Mouse (Mus musculus) embryonic fibroblast, embryonic 13.5 days (primary cell): ENCODE measurements around the gene Rreb1. TPM values are rescaled to one million over a fixed set of nuclear protein-coding genes. Genes with fewer than 3 reads are reported as not detected.
A peak's percentile ranks its signal among the peaks of the same experiment; 100 is the strongest.

Source experiments
- H3K27ac ChIP-seq: 2 replicates; pipeline ENCODE4 v1.5.1; 2012; ENCODE audit warnings: low read length, control low read depth, inconsistent platforms; ENCODE audit not compliant: insufficient read depth
- H3K4me1 ChIP-seq: 2 replicates; pipeline ENCODE4 v1.6.1; 2011; ENCODE audit warnings: low read length; ENCODE audit not compliant: control insufficient read depth, insufficient read depth
- H3K4me3 ChIP-seq: 2 replicates; pipeline ENCODE4 v1.5.1; 2011; ENCODE audit warnings: mild to moderate bottlenecking, control low read depth, low read length; ENCODE audit not compliant: insufficient read depth
- CTCF ChIP-seq: IDR thresholded peaks from 2 replicates; pipeline ENCODE4 v1.5.1; 2011; ENCODE audit warnings: mild to moderate bottlenecking, control low read depth, low read length, moderate library complexity, borderline replicate concordance; ENCODE audit not compliant: insufficient read depth
- POLR2A ChIP-seq: IDR thresholded peaks from 2 replicates; pipeline ENCODE4 v1.6.1; 2011; ENCODE audit warnings: low read depth, mild to moderate bottlenecking, control low read depth, low read length, moderate library complexity
- polyA plus RNA-seq: library from polyadenylated mRNA; stranded (reverse); fragments of >200 nt; gene quantifications from 2 replicates; pipeline ENCODE4 v1.2.4, GENCODE M21; 2011; ENCODE audit warnings: low read depth; ENCODE audit not compliant: missing spikeins, insufficient read length

Gene Rreb1
- polyA plus RNA-seq, 1 experiment: 14.1 TPM

DNA sequence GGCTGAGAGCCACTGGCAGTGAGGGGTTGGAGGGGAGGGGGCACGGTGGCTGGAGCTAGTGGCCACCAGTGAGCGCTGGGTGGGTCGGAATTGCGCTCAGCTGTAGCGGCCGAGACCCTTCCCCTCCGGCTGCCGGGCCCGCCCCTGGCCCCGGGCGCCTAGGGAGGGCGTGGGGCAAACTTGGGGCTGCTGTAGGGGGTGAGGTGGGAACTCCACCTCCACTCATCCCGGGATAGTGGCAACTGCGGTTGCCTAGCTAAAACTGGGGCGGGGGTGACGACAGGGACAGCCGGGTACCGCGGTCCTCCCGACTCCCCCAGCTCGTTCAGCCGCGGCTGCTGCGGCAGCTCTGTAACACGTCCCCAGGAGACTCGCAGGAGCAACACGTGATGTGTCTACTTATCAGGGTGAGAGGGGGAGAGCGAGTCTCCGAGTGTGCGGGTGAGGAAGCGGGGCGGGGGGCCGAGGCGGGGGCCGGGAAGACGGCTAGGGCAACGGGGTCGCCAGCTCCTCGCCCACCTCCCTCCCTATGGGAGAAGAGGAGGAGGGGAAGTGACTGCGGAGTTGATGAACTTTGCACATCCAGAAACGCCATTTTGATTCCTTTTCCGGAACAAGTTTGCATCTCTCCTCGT, 47.6 kb downstream of the Rreb1 start:
- TF ChIP-seq CTCF: no peak
- TF ChIP-seq POLR2A: peak; percentile 67
- 0 out of 2 replicates have a peak, but pooled peaks cover 3% of the 10 kb centered on the region for H3K4me1 ChIP-seq
- H3K4me3 ChIP-seq: peak overlapping the region; percentile 94
- H3K27ac ChIP-seq: peak overlapping the region; percentile 65

DNA sequence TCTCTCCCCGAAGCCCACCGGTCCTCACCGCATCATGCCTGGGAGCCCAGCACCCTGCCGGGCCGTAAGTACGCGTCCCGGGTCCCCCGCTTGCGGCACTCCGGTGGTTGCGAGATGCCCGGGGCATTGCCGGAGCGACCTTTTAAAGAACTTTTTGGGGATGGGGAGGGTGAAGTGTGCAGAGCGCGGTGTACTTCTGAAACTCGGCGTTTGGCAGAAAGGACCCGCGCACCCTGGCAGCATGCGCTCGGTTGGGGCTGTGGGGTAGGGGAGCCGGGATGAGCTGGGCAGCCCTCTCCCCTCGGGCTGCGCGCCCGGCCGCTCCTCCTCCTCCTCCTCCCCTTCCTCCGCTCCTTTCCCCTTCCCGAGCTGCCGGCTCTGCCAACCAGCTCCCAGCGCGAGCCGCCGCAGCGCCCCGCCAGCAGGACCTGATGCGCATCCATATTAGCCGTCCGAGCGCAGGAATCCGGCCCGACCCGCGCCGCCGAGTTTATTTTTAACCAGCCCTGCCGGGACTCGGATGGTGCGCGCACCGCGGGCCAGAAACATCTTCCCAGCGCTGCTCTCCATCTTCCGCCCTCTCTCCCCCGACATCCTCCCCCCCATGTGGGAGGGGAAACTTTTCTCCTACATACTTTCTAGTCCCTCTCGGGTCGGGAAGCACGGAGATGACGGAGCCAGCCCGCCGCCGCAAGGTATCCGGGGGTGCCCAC, 48.2 kb downstream of the Rreb1 start:
- peak overlapping the region; percentile 65 for H3K27ac ChIP-seq
- TF ChIP-seq CTCF: no peak
- peak; percentile 64 for TF ChIP-seq POLR2A
- H3K4me3 ChIP-seq: peak overlapping the region; percentile 94
- H3K4me1 ChIP-seq: 0 out of 2 replicates have a peak, but pooled peaks cover 7% of the 10 kb centered on the region

DNA sequence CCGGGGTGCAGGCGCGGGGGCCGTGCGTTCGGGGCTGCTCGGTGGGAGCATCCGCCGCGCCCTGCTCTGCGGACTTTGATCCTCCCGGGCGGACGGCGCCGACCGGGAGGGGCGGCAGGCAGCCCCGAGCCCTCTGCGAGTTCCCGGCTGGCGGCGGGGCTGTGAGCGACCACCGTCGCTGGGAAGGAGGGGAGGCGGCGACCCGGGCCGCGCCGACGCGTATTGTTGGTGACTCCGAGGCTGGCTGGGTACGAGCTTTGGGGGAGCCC, 48.7 kb downstream of the Rreb1 start:
- peak overlapping the region; percentile 94 for H3K4me3 ChIP-seq
- H3K27ac ChIP-seq: peak overlapping the region; percentile 65
- TF ChIP-seq CTCF (no peak), POLR2A (no peak)

GRCm38 (mm10) chr13:37827263-37827995, 49.2 kb downstream of the Rreb1 start:
- Histone ChIP-seq H3K27ac (peak overlapping the region; percentile 65), H3K4me1 (peaks cover 7% of the 10 kb centered on the region; the same call in 1 of the 2 replicates), H3K4me3 (peak overlapping the region; percentile 94)
- TF ChIP-seq POLR2A: peak; percentile 52; the same call in 1 of the 2 replicates
- no peak for TF ChIP-seq CTCF

More for the DNA sequence above, 48.7 kb downstream of the Rreb1 start:
- H3K4me1 ChIP-seq: 0 out of 2 replicates have a peak, but pooled peaks cover 7% of the 10 kb centered on the region

DNA sequence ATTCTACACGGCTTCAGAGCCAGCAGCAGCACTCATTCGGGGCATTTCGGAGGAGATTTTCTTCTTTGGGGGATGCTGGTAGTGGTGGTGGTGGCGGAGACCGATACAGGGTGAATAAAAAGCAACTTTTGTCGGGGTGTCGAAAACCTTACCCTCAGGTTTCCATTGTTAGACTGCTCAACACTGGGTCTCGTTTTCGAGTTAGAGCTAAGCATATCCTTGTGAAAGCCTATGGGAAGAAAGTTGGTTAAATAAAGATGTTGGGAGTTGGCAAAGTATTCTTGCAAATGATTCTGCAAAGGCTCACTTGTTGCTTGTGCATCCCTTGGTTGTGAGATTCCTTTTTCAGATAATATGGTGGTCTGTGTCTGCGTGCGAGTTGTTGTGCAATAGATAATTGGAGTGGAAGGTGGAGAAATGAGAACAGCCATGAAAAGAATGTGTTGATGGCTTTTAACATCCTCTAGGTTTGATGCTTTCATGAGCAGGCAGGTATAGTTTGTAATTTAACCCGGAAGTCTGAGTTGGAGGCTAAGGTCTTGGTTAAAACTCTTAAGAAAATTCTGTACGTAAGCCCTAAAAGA, 49.9 kb downstream of the Rreb1 start:
- Histone ChIP-seq H3K27ac (peak overlapping the region; percentile 65), H3K4me1 (peaks cover 7% of the 10 kb centered on the region; the same call in 1 of the 2 replicates), H3K4me3 (peak overlapping the region; percentile 94)
- TF ChIP-seq POLR2A: no peak
- no peak for TF ChIP-seq CTCF

DNA sequence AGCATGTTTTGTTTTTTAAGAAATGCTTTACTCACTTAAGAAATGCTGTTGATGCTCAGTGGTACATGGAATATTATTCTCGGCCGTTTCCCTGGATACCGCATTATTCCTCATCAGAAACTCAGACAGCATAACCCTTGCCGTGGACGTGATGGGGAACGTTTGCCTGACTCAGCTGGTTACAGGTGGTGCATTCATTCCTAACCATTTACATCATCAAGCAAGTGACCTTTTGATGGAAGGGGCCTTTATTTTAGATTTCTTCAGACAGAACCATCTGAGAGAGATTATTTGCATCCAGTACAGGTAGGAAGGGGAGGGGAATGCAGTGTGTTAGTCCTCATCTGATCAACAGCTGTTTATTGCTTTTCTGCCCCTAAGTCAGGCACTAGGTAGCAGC, 50.7 kb downstream of the Rreb1 start:
- no peak for TF ChIP-seq POLR2A
- TF ChIP-seq CTCF: no peak
- Histone ChIP-seq H3K27ac (no peak overlapping the region), H3K4me3 (no peak overlapping the region), H3K4me1 (peaks cover 7% of the 10 kb centered on the region; the same call in 1 of the 2 replicates)

GRCm38 (mm10) chr13:37830256-37830655, 52.1 kb downstream of the Rreb1 start:
- Histone ChIP-seq H3K27ac (no peak overlapping the region), H3K4me3 (no peak overlapping the region), H3K4me1 (peaks cover 7% of the 10 kb centered on the region; the same call in 1 of the 2 replicates)
- no peak for TF ChIP-seq CTCF
- no peak for TF ChIP-seq POLR2A

GRCm38 (mm10) chr13:37830874-37831311, 52.7 kb downstream of the Rreb1 start:
- TF ChIP-seq CTCF (no peak), POLR2A (no peak)
- Histone ChIP-seq H3K4me3 (no peak overlapping the region), H3K27ac (no peak overlapping the region), H3K4me1 (peaks cover 7% of the 10 kb centered on the region; the same call in 1 of the 2 replicates)

DNA sequence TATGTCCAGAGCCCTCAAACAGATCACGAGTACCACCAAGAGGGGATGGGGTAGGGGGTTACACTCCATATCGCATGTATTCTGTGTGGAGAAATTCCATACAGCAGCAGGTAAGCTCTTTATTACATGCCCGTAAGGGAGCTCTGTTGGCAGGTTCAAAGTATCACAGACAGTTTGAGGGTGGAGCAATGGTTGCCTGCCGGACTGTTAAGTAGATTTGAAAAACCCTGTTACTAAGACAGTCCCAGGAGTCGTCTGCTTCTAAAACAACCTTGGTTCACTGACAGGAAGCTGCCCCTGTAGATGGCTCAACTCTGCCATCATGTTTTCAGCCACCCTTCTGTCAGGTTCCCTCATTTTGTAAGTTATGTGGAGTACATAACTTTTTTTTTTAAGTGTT, 54.3 kb downstream of the Rreb1 start:
- Histone ChIP-seq H3K4me3 (no peak overlapping the region), H3K4me1 (peaks cover 7% of the 10 kb centered on the region; the same call in 1 of the 2 replicates), H3K27ac (no peak overlapping the region)
- TF ChIP-seq POLR2A: no peak
- no peak for TF ChIP-seq CTCF
